Mouse (Mus musculus): Measurements from ENCODE around the gene Zbtb8a. TPM values are rescaled to one million over a fixed set of nuclear protein-coding genes. Genes with fewer than 3 reads are reported as not detected.
"Not testable (repeated sequence)": the region's sequence is repeated elsewhere in the genome, so short reads cannot be mapped to it uniquely, and the experiment has no call there.

The Zbtb8a gene
- total RNA-seq, 1 experiment from 2014 or later, result 12.2 TPM

- no peak for ATAC-seq (replicated peaks in 1 of 2; ENCODE audit: insufficient read depth in 1 of 2, low FRiP score in 2 of 2, low TSS enrichment in 1 of 2, low read depth in 1 of 2, poor library complexity in 2 of 2, severe bottlenecking in 2 of 2)
These were observed 5.7 kb upstream of the Zbtb8a start for GRCm38 (mm10) chr4:129383586-129383985.

- ATAC-seq (replicated peaks in 1 of 2; ENCODE audit: insufficient read depth in 1 of 2, low FRiP score in 2 of 2, low TSS enrichment in 1 of 2, low read depth in 1 of 2, poor library complexity in 2 of 2, severe bottlenecking in 2 of 2), result no peak
These were observed 4.6 kb upstream of the Zbtb8a start for GRCm38 (mm10) chr4:129382488-129382887.

- ATAC-seq (replicated peaks in 1 of 2; ENCODE audit: insufficient read depth in 1 of 2, low FRiP score in 2 of 2, low TSS enrichment in 1 of 2, low read depth in 1 of 2, poor library complexity in 2 of 2, severe bottlenecking in 2 of 2), result no peak
These were observed 4.1 kb upstream of the Zbtb8a start for GRCm38 (mm10) chr4:129382029-129382428.

- ATAC-seq (replicated peaks in 1 of 2; ENCODE audit: insufficient read depth in 1 of 2, low FRiP score in 2 of 2, low TSS enrichment in 1 of 2, low read depth in 1 of 2, poor library complexity in 2 of 2, severe bottlenecking in 2 of 2), result no peak
These were observed 3.2 kb upstream of the Zbtb8a start for GRCm38 (mm10) chr4:129381148-129381547.

- ATAC-seq (replicated peaks in 1 of 2; ENCODE audit: insufficient read depth in 1 of 2, low FRiP score in 2 of 2, low TSS enrichment in 1 of 2, low read depth in 1 of 2, poor library complexity in 2 of 2, severe bottlenecking in 2 of 2), result no peak
These were observed 1.9 kb upstream of the Zbtb8a start for GRCm38 (mm10) chr4:129379805-129380204.

- peak in 1 of 2 experiments; percentile 18; a peak in 1 of 4 replicates for ATAC-seq (replicated peaks in 1 of 2; ENCODE audit: insufficient read depth in 1 of 2, low FRiP score in 2 of 2, low TSS enrichment in 1 of 2, low read depth in 1 of 2, poor library complexity in 2 of 2, severe bottlenecking in 2 of 2)
These were observed 863 bp downstream of the Zbtb8a start for GRCm38 (mm10) chr4:129376961-129377545.

GRCm38 (mm10) chr4:129375821-129376220, 2.1 kb downstream of the Zbtb8a start:
- ATAC-seq (replicated peaks in 1 of 2; ENCODE audit: insufficient read depth in 1 of 2, low FRiP score in 2 of 2, low TSS enrichment in 1 of 2, low read depth in 1 of 2, poor library complexity in 2 of 2, severe bottlenecking in 2 of 2), result no peak

GRCm38 (mm10) chr4:129375000-129375399, 2.9 kb downstream of the Zbtb8a start:
- ATAC-seq (replicated peaks in 1 of 2; ENCODE audit: insufficient read depth in 1 of 2, low FRiP score in 2 of 2, low TSS enrichment in 1 of 2, low read depth in 1 of 2, poor library complexity in 2 of 2, severe bottlenecking in 2 of 2), result no peak

GRCm38 (mm10) chr4:129374219-129374755, 3.6 kb downstream of the Zbtb8a start:
- ATAC-seq (replicated peaks in 1 of 2; ENCODE audit: insufficient read depth in 1 of 2, low FRiP score in 2 of 2, low TSS enrichment in 1 of 2, low read depth in 1 of 2, poor library complexity in 2 of 2, severe bottlenecking in 2 of 2), result peak in 1 of 2 experiments; percentile 33; a peak in 2 of 4 replicates

- peak; percentile 38 to 43; a peak in 1 of 4 replicates for ATAC-seq (replicated peaks in 1 of 2; ENCODE audit: insufficient read depth in 1 of 2, low FRiP score in 2 of 2, low TSS enrichment in 1 of 2, low read depth in 1 of 2, poor library complexity in 2 of 2, severe bottlenecking in 2 of 2)
These were observed 4.5 kb downstream of the Zbtb8a start for GRCm38 (mm10) chr4:129373202-129373976.

- ATAC-seq (replicated peaks in 1 of 2; ENCODE audit: insufficient read depth in 1 of 2, low FRiP score in 2 of 2, low TSS enrichment in 1 of 2, low read depth in 1 of 2, poor library complexity in 2 of 2, severe bottlenecking in 2 of 2), result no peak
These were observed 6.5 kb downstream of the Zbtb8a start for GRCm38 (mm10) chr4:129371391-129371790.

- peak; percentile 78 to 88 for ATAC-seq (replicated peaks in 1 of 2; ENCODE audit: insufficient read depth in 1 of 2, low FRiP score in 2 of 2, low TSS enrichment in 1 of 2, low read depth in 1 of 2, poor library complexity in 2 of 2, severe bottlenecking in 2 of 2)
These were observed 12.7 kb downstream of the Zbtb8a start for GRCm38 (mm10) chr4:129365224-129365623.

GRCm38 (mm10) chr4:129364379-129364778, 13.5 kb downstream of the Zbtb8a start:
- ATAC-seq (replicated peaks in 1 of 2; ENCODE audit: insufficient read depth in 1 of 2, low FRiP score in 2 of 2, low TSS enrichment in 1 of 2, low read depth in 1 of 2, poor library complexity in 2 of 2, severe bottlenecking in 2 of 2), result no peak

GRCm38 (mm10) chr4:129363463-129363862, 14.5 kb downstream of the Zbtb8a start:
- no peak for ATAC-seq (replicated peaks in 1 of 2; ENCODE audit: insufficient read depth in 1 of 2, low FRiP score in 2 of 2, low TSS enrichment in 1 of 2, low read depth in 1 of 2, poor library complexity in 2 of 2, severe bottlenecking in 2 of 2)

- no peak for ATAC-seq (replicated peaks in 1 of 2; ENCODE audit: insufficient read depth in 1 of 2, low FRiP score in 2 of 2, low TSS enrichment in 1 of 2, low read depth in 1 of 2, poor library complexity in 2 of 2, severe bottlenecking in 2 of 2)
These were observed 15.1 kb downstream of the Zbtb8a start for GRCm38 (mm10) chr4:129362771-129363170.

GRCm38 (mm10) chr4:129362238-129362637, 15.7 kb downstream of the Zbtb8a start:
- ATAC-seq (replicated peaks in 1 of 2; ENCODE audit: insufficient read depth in 1 of 2, low FRiP score in 2 of 2, low TSS enrichment in 1 of 2, low read depth in 1 of 2, poor library complexity in 2 of 2, severe bottlenecking in 2 of 2), result not testable (repeated sequence)

- ATAC-seq (replicated peaks in 1 of 2; ENCODE audit: insufficient read depth in 1 of 2, low FRiP score in 2 of 2, low TSS enrichment in 1 of 2, low read depth in 1 of 2, poor library complexity in 2 of 2, severe bottlenecking in 2 of 2), result no peak
These were observed 20.2 kb downstream of the Zbtb8a start for GRCm38 (mm10) chr4:129357613-129358163.

GRCm38 (mm10) chr4:129354236-129354635, 23.7 kb downstream of the Zbtb8a start:
- no peak for ATAC-seq (replicated peaks in 1 of 2; ENCODE audit: insufficient read depth in 1 of 2, low FRiP score in 2 of 2, low TSS enrichment in 1 of 2, low read depth in 1 of 2, poor library complexity in 2 of 2, severe bottlenecking in 2 of 2)

All from hematopoietic stem cell, adult 5-6 weeks (primary cell).